Mouse (Mus musculus): Measurements from ENCODE around the gene Ttf1. TPM values are rescaled to one million over a fixed set of nuclear protein-coding genes. Genes with fewer than 3 reads are reported as not detected.

Ttf1 gene
- polyA plus RNA-seq, 1 experiment from 2014 or later: 6.9 TPM

- H3K4me1 ChIP-seq (ENCODE audit: insufficient read depth, low read depth, low read length): peaks cover 5% of the 10 kb centered on the region; the same call in 1 of the 2 replicates
- H3K9ac ChIP-seq (replicated peaks; ENCODE audit: low read depth): no peak overlapping the region
- no peak for ATAC-seq
Observed at GRCm38 (mm10) chr2:29025284-29025683, 34.8 kb upstream of the Ttf1 start.

GRCm38 (mm10) chr2:29030048-29030734, 29.9 kb upstream of the Ttf1 start:
- DNase-seq (ENCODE audit: low spot score) (peak; percentile 23), ATAC-seq (no peak)
- 39% methylated on average over 20 of the region's 20 CpGs for WGBS
- H3K4me1 ChIP-seq (ENCODE audit: insufficient read depth, low read depth, low read length): peaks cover 5% of the 10 kb centered on the region; the same call in 1 of the 2 replicates
- H3K36me3 ChIP-seq (ENCODE audit: insufficient read depth, low read length): no peaks in the 10 kb centered on the region
- H3K9ac ChIP-seq (replicated peaks; ENCODE audit: low read depth): no peak overlapping the region
- no peaks in the 10 kb centered on the region for H3K9me3 ChIP-seq (ENCODE audit: low read length)
- TF ChIP-seq EP300 (IDR thresholded peaks at IDR 0.05): no peak
- no peak for TF ChIP-seq CTCF (IDR thresholded peaks at IDR 0.05)
- H3K27me3 ChIP-seq (replicated peaks; ENCODE audit: insufficient read depth, low read length): no peaks in the 10 kb centered on the region
- H3K27ac ChIP-seq (ENCODE audit: low read length): no peak overlapping the region
- H3K4me3 ChIP-seq (ENCODE audit: low read depth, low read length): no peak overlapping the region
- no peak overlapping the region for H3K4me2 ChIP-seq (replicated peaks; ENCODE audit: low read depth, low read length)

More at GRCm38 (mm10) chr2:29025284-29025683, 34.8 kb upstream of the Ttf1 start:
- no peak for DNase-seq (ENCODE audit: low spot score)
- TF ChIP-seq CTCF (IDR thresholded peaks at IDR 0.05) (no peak), EP300 (IDR thresholded peaks at IDR 0.05) (no peak)
- Histone ChIP-seq H3K27me3 (replicated peaks; ENCODE audit: insufficient read depth, low read length) (no peaks in the 10 kb centered on the region), H3K27ac (ENCODE audit: low read length) (no peak overlapping the region), H3K9me3 (ENCODE audit: low read length) (no peaks in the 10 kb centered on the region), H3K4me2 (replicated peaks; ENCODE audit: low read depth, low read length) (no peak overlapping the region), H3K4me3 (ENCODE audit: low read depth, low read length) (no peak overlapping the region), H3K36me3 (ENCODE audit: insufficient read depth, low read length) (no peaks in the 10 kb centered on the region)
- WGBS: 60% methylated on average over 5 of the region's 5 CpGs

- no peak overlapping the region for H3K27ac ChIP-seq (ENCODE audit: low read length)
- no peaks in the 10 kb centered on the region for H3K27me3 ChIP-seq (replicated peaks; ENCODE audit: insufficient read depth, low read length)
- H3K4me1 ChIP-seq (ENCODE audit: insufficient read depth, low read depth, low read length): peaks cover 5% of the 10 kb centered on the region; the same call in 1 of the 2 replicates
- no peak overlapping the region for H3K9ac ChIP-seq (replicated peaks; ENCODE audit: low read depth)
- no peak overlapping the region for H3K4me3 ChIP-seq (ENCODE audit: low read depth, low read length)
- H3K9me3 ChIP-seq (ENCODE audit: low read length): no peaks in the 10 kb centered on the region
- ATAC-seq (no peak), DNase-seq (ENCODE audit: low spot score) (no peak)
- H3K36me3 ChIP-seq (ENCODE audit: insufficient read depth, low read length): no peaks in the 10 kb centered on the region
- WGBS: 92% methylated on average over 4 of the region's 4 CpGs
- no peak overlapping the region for H3K4me2 ChIP-seq (replicated peaks; ENCODE audit: low read depth, low read length)
- TF ChIP-seq CTCF (IDR thresholded peaks at IDR 0.05): no peak
- TF ChIP-seq EP300 (IDR thresholded peaks at IDR 0.05): no peak
Observed at GRCm38 (mm10) chr2:29031951-29032350, 28.1 kb upstream of the Ttf1 start.

- peaks cover 3% of the 10 kb centered on the region; the same call in 1 of the 2 replicates for H3K4me1 ChIP-seq (ENCODE audit: insufficient read depth, low read depth, low read length)
- TF ChIP-seq EP300 (IDR thresholded peaks at IDR 0.05) (no peak), CTCF (IDR thresholded peaks at IDR 0.05) (no peak)
- 50% methylated on average over 20 of the region's 20 CpGs for WGBS
- no peaks in the 10 kb centered on the region for H3K27me3 ChIP-seq (replicated peaks; ENCODE audit: insufficient read depth, low read length)
- no peak overlapping the region for H3K27ac ChIP-seq (ENCODE audit: low read length)
- H3K4me2 ChIP-seq (replicated peaks; ENCODE audit: low read depth, low read length): no peak overlapping the region
- no peak overlapping the region for H3K4me3 ChIP-seq (ENCODE audit: low read depth, low read length)
- H3K9me3 ChIP-seq (ENCODE audit: low read length): no peaks in the 10 kb centered on the region
- no peak for ATAC-seq
- DNase-seq (ENCODE audit: low spot score): no peak
- no peak overlapping the region for H3K9ac ChIP-seq (replicated peaks; ENCODE audit: low read depth)
- no peaks in the 10 kb centered on the region for H3K36me3 ChIP-seq (ENCODE audit: insufficient read depth, low read length)
Observed at GRCm38 (mm10) chr2:29034542-29035475, 25.3 kb upstream of the Ttf1 start.

GRCm38 (mm10) chr2:29035698-29036097, 24.4 kb upstream of the Ttf1 start:
- H3K4me3 ChIP-seq (ENCODE audit: low read depth, low read length): no peak overlapping the region
- no peaks in the 10 kb centered on the region; the same call in 1 of the 2 replicates for H3K4me1 ChIP-seq (ENCODE audit: insufficient read depth, low read depth, low read length)
- DNase-seq (ENCODE audit: low spot score) (no peak), ATAC-seq (no peak)
- no peak overlapping the region for H3K4me2 ChIP-seq (replicated peaks; ENCODE audit: low read depth, low read length)
- WGBS: 61% methylated on average over 8 of the region's 8 CpGs
- 0 out of 2 replicates have a peak, but pooled peaks cover 5% of the 10 kb centered on the region for H3K27me3 ChIP-seq (replicated peaks; ENCODE audit: insufficient read depth, low read length)
- H3K27ac ChIP-seq (ENCODE audit: low read length): no peak overlapping the region
- no peaks in the 10 kb centered on the region for H3K36me3 ChIP-seq (ENCODE audit: insufficient read depth, low read length)
- no peak overlapping the region for H3K9ac ChIP-seq (replicated peaks; ENCODE audit: low read depth)
- no peak for TF ChIP-seq EP300 (IDR thresholded peaks at IDR 0.05)
- no peak for TF ChIP-seq CTCF (IDR thresholded peaks at IDR 0.05)
- no peaks in the 10 kb centered on the region for H3K9me3 ChIP-seq (ENCODE audit: low read length)

GRCm38 (mm10) chr2:29039741-29040140, 20.3 kb upstream of the Ttf1 start:
- Histone ChIP-seq H3K36me3 (ENCODE audit: insufficient read depth, low read length) (no peaks in the 10 kb centered on the region), H3K4me3 (ENCODE audit: low read depth, low read length) (no peak overlapping the region), H3K27ac (ENCODE audit: low read length) (no peak overlapping the region), H3K9me3 (ENCODE audit: low read length) (no peaks in the 10 kb centered on the region), H3K27me3 (replicated peaks; ENCODE audit: insufficient read depth, low read length) (0 out of 2 replicates have a peak, but pooled peaks cover 5% of the 10 kb centered on the region), H3K9ac (replicated peaks; ENCODE audit: low read depth) (no peak overlapping the region), H3K4me1 (ENCODE audit: insufficient read depth, low read depth, low read length) (no peaks in the 10 kb centered on the region; the same call in 1 of the 2 replicates), H3K4me2 (replicated peaks; ENCODE audit: low read depth, low read length) (no peak overlapping the region)
- no peak for ATAC-seq
- no peak for TF ChIP-seq EP300 (IDR thresholded peaks at IDR 0.05)
- TF ChIP-seq CTCF (IDR thresholded peaks at IDR 0.05): no peak
- 30% methylated on average over 5 of the region's 5 CpGs for WGBS
- DNase-seq (ENCODE audit: low spot score): peak; percentile 22
